Mouse (Mus musculus) retina, embryonic 14.5 days (tissue): ENCODE measurements around the gene Ptov1.
A peak's percentile ranks its signal among the peaks of the same experiment; 100 is the strongest.
"Not testable (repeated sequence)": the region's sequence is repeated elsewhere in the genome, so short reads cannot be mapped to it uniquely, and the experiment has no call there.

Source experiments
- DNase-seq: peaks from one replicate; pipeline ENCODE4 v3.0.0-alpha.2; 2015; ENCODE audit warnings: low spot score

Ptov1 gene

GRCm38 (mm10) chr7:44888256-44889105, 18.9 kb upstream of the Ptov1 start:
- no peak for DNase-seq

- DNase-seq, result no peak
Measured at GRCm38 (mm10) chr7:44886964-44887363, 17.4 kb upstream of the Ptov1 start.

- DNase-seq, result no peak
Measured at GRCm38 (mm10) chr7:44884637-44885036, 15.0 kb upstream of the Ptov1 start.

- DNase-seq, result no peak
Measured at GRCm38 (mm10) chr7:44883036-44883435, 13.4 kb upstream of the Ptov1 start.

GRCm38 (mm10) chr7:44877833-44878232, 8.2 kb upstream of the Ptov1 start:
- DNase-seq, result no peak

- not testable (repeated sequence) for DNase-seq
Measured at GRCm38 (mm10) chr7:44871774-44872173, 2.2 kb upstream of the Ptov1 start.

GRCm38 (mm10) chr7:44871181-44871580, 1.6 kb upstream of the Ptov1 start:
- DNase-seq, result no peak

GRCm38 (mm10) chr7:44870614-44871013, 1.0 kb upstream of the Ptov1 start:
- DNase-seq, result no peak

GRCm38 (mm10) chr7:44868919-44869696, 480 bp downstream of the Ptov1 start:
- peak; percentile 67 for DNase-seq

GRCm38 (mm10) chr7:44868465-44868864, 1.1 kb downstream of the Ptov1 start:
- DNase-seq, result no peak

- no peak for DNase-seq
Measured at GRCm38 (mm10) chr7:44867802-44868201, 1.8 kb downstream of the Ptov1 start.

GRCm38 (mm10) chr7:44867010-44867702, 2.4 kb downstream of the Ptov1 start:
- no peak for DNase-seq

GRCm38 (mm10) chr7:44866276-44867009, 3.1 kb downstream of the Ptov1 start:
- peak; percentile 34 for DNase-seq

- no peak for DNase-seq
Measured at GRCm38 (mm10) chr7:44864595-44865542, 4.7 kb downstream of the Ptov1 start.

- no peak for DNase-seq
Measured at GRCm38 (mm10) chr7:44863982-44864494, 5.5 kb downstream of the Ptov1 start.

GRCm38 (mm10) chr7:44863210-44863609, 6.4 kb downstream of the Ptov1 start:
- DNase-seq, result no peak

GRCm38 (mm10) chr7:44862434-44862833, 7.2 kb downstream of the Ptov1 start:
- DNase-seq, result no peak

- DNase-seq, result no peak
Measured at GRCm38 (mm10) chr7:44861429-44861816, 8.2 kb downstream of the Ptov1 start.

- peak; percentile 89 for DNase-seq
Measured at GRCm38 (mm10) chr7:44860576-44861428, 8.8 kb downstream of the Ptov1 start.
